Mouse (Mus musculus) urinary bladder, postnatal 14 days (tissue): ENCODE results near the gene Pglyrp2.

Experiments
- DNase-seq: peaks from one replicate; pipeline ENCODE4 v3.0.0; 2021; ENCODE audit warnings: low spot score

The Pglyrp2 gene

DNA sequence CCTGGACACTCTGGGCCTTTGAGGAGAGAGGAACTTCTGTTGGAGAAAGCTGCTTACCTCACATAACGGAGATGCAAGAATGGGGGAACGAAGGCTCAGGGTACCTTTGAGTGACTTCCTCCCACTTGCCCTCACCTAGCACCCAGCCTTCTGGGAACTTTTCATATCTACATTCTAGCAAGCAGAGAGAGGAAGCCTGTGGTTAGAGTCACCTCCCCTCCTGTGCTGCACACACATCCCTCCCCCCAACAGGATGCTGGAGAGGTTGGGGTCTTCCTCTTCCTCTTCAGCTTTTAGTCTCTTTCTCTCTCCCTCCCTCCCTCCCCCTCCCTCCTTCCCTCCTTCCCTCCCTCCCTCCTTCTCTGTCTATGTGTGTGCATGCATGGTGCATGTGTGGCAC lies at the start of gene Pglyrp2:
Gene Pglyrp2, minus strand, starts transcription at position 134 of the 400 bp plus-strand sequence.
- DNase-seq: no peak

DNA sequence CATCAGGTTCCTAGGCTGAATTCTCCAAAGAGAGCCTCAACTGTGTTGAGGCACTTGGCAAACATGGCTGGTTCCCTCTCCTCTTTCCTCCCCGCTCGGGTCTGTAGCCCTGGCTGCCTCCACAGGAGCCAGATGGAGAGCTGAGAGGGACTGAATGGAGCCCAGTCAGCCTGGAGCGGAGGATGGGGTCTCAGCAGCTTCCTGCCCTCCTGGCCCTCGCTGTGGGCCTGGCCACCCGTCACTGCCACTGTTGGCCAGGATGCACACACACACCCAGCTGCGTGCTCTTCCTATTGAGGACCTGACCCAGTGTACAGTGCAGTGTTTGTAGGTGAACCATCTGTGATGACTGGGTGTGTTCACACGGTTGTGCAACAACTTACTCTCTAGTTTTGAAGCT lies 48.2 kb upstream of the Pglyrp2 start:
- no peak for DNase-seq

DNA sequence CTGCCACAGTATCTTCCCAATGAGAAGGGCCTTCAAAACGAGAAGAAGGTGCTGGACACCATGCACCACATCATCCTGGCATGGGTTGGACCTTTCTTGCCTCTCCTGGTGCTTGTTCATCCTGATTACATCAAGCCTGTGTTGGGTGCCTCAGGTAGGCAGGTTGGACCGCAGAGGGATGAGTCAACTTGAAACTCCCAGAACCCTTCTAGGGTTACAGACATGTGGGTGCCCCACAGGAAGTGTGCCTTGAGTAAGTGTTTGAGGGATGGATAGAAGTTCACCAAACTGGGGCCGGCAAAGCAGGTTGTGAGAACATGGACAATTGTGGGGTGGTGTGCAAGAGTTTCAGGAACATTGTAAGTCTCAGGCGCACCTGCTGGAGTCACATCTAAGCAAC lies 46.8 kb upstream of the Pglyrp2 start:
- no peak for DNase-seq

DNA sequence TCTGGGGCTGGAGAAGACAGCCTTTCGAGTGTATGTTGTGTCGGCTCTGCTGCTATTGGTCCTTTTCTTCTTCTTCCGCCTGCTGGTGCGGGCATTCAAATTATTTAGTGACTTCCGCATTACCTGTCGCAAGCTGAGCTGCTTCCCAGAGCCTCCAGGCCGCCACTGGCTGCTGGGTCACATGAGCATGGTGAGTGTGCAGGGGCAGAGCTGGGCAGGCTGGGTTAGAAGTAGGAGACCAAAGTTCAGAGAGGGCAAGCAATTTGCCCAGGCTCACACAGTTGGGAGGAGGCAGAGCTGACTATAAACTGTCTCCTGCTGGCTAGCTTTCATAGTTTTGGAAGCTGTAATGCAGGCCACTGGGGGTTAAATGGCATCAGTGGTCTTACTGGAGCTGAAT lies 44.5 kb upstream of the Pglyrp2 start:
- DNase-seq: no peak

DNA sequence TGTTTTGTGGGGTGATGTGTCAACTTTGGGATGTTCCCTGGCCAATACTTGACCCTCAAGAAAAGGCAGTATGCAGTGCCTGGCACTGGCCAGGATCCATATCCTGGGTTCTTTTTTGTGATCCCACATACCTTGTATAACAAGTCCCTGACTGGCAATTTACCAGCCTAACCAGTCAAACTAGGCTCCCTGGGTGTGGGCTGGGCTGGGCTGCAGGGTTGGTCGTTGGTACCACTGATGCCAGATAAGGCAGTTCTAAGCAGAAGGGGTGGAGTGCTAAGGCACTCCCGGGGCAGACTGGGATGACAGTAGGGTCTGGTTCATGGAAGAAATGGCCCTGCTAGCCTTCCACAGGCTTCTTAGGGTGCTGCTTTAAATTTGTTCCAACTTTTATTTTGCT lies 31.0 kb upstream of the Pglyrp2 start:
- DNase-seq: peak; percentile 77

DNA sequence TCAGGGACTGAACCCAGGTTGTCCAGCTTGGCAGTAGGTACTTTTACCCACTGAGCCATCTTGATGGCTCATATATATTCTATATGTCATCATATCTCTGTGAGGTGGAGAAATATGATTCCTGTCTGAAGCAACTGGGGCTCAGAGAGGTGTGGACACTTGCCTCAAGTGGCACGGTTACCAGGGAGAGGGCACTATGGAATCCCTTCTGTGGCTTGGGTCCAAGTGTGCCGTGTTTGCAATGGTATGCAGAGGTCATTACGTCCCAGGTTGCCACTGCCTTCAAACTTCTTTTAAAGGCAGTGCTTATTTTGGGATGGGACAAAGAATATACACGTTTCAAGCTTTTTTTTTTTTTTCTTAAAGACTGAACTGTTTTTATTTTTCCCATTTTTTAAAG lies 30.2 kb upstream of the Pglyrp2 start:
- DNase-seq: no peak

DNA sequence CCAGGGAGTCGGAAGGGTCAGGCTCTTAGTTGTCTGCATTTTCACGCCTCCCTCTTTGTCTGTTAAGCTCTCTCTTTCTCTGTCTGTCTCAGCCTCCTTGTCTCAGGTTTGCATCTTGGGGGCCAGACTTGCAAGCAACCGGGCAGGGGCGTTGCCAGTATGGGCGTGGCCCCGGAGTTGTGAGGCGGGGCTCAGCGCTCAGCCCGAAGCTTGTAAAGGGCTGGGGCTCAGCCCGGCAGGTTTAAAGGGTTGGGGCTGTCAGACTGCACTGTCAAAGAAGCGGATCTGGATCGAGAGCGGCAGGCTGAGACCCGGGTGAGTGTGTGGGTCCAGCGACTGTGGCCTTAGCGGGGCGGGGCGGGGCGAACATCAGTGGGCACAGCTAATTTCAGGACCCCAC lies 28.5 kb upstream of the Pglyrp2 start, which contains the start of gene Cyp4f39:
Gene Cyp4f39, plus strand, starts transcription at position 242 of the 400 bp plus-strand sequence.
- DNase-seq: peak; percentile 68

DNA sequence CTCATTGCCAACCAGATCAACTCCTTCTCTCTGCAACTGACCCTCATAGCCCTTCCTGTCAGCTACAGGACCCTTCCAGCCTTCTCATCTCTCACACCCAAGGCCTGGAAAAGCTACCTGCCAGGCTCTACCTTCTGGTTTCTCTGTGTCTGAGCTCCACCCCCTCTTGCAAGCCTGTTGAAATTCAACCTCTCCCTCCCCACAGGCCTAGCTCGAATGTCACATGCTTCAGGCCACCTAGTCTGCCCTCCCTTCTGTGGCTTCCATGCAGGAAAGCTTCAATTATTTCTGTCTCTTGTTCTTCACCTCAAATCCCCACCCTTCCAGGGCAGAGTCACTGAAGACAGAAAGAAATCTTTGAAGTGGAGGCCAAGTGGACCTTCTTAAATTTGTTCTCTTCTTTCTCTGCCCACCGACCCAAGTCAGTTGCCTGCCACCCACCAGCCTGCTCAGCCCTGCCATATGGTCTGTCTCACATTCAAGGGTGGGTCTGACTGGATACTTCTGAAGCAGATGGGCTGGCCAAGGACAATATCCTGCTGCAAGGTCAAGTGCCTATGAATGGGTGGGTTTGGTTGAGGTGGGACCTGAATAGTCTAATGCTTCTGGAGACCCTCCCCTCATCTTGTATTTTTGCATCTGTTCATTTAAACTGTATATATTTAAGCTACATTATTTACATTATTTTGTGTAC lies 27.0 kb upstream of the Pglyrp2 start:
- no peak for DNase-seq

DNA sequence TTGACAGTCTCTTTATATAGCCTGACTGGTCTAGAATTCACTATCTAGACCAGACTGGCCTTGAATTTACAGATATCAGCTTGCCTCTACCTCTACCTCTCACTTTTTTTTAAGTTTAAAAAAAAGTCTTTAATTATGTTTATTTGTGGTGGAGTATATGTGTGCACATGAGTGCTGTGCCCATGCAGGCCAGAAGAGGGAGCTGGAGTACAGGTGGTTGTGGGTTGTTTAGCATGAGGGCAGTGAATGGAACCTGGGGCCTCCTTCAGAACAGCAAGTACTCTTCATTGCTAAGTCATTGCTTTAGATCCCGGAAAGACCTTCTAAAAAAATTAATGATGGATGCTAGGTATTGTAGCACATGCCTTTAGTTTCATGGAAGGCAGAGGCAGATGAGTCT lies 25.1 kb upstream of the Pglyrp2 start:
- no peak for DNase-seq

DNA sequence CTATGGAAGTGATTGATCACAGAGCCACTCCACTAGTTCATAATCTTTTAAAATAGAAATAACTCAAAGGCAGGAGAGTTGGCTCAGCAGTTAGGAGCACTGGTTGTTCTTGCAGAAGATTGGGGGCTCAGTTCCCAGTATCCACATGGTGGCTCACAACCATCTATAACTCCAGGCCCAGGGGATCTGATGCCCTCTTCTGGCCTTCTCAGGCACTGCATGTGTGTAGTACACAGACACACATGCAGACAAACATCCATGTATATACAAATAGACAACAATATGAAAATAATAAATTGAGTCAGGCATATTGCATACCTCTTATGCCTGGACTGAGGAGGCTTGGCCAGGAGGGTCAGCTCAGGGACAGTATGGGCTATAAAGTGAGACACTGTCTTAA lies 23.2 kb upstream of the Pglyrp2 start:
- no peak for DNase-seq

DNA sequence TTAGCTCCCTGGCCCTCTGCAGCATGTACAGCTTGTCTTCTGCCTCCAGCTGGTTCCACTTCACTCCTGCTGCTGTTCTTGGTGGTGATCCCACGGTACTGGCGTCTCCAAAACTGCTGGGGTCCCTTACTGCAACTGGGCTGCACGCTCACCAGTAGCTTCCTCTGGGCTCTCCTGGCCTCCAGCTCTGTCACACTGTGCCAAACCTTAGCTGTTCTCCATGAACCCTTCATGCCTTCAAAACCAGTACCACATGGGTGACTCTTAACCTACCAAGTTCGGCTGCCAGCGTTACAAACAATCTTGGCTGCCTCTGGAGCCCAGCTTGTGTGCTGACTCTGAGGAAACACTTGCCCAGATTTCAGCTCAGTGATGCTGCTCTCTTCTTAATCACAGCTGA lies 21.0 kb upstream of the Pglyrp2 start:
- DNase-seq: peak; percentile 28

DNA sequence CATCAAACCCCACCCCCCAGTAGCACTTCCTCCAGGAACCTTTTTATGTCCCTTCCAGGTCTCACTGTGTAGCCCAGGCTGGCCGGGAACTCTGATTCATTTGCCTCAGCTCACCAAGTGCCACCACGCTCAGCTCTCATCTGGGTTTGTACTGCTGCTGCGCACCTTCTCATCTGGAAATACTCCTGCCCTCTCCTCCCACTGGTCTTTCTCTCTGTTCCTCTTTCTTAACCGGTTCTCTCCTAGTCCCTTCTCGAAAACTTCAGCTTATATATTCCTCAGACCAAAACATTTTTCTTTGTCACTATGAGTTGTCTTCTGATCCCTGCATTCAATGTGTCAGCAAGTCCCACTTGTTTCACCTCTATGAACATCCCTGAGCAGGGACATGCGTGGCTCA lies 19.3 kb upstream of the Pglyrp2 start:
- DNase-seq: no peak

DNA sequence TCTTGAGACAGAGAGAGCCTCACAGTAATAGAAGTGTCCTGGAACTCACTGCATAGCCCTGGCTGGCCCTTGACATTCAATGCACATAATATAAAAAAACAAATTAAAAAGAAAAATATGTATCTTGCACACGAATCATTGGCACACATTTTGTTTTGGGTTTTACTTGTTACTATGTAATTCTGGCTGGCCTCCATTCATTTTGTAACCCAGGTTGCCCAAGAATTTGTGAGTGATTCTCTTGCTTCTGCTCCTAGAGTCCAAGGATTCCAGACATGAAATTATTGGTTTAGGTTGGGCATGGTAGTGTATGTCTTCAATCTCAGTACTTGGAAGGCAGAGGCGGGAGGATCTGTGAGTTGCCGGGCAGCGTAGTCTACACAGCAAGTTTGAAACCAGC lies 13.1 kb upstream of the Pglyrp2 start:
- DNase-seq: no peak

DNA sequence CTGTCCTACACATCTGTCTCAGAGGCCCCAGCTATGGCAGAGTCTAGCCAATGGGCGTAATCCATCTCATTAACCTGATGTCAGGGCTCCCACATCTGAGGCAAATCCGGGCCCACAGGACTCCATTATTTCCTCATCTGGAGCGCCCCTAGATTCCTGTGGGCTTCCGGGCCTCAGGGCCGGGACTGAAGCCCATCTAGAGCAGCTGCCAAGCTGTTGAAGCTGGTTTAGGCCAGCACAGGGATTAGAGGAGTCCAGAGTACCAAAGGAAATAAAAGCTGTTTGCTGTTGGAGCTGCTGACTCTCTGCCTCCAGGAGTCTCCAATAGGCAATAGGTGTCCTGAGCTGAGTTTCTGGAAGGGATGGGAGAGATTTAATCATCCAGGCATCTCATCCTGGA lies 11.2 kb upstream of the Pglyrp2 start:
- no peak for DNase-seq

DNA sequence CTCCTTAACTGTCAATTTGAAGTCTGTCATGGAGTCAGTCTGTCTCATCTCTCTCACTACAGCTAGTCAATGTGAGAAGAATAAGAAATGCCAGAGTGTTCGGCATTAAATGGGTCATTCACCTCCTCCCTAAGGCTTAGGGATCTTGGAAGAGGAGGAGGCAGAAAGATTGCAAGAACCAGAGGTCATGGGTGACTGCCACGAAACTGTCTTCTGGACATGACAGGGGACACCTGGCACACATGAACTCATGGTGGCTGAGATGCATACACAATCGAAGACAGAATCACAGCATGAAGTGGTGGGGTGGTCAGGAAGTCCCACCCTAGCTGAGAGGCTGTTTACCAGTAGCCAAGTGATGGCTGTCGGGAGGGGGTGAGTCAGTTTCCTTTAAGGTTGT lies 10.4 kb upstream of the Pglyrp2 start:
- DNase-seq: no peak

DNA sequence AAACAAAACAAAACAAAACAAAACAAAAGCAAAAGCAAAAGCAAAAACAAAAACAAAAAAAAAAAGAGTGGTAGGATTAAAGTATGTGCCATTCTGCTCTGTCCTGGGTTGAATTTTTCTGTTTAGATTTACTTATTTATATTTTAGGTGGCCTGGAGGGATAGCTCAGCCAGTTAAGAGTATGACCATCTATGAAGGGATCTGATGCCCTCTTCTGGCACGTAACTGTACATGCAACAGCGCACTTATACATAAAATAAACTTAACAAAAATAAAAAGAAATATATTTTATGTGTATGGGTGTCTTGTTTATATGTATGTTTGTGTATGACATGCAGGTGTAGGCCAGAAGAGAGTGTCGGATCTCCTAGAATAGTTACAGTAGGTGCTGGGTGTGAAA lies 8.0 kb upstream of the Pglyrp2 start:
- DNase-seq: no peak

DNA sequence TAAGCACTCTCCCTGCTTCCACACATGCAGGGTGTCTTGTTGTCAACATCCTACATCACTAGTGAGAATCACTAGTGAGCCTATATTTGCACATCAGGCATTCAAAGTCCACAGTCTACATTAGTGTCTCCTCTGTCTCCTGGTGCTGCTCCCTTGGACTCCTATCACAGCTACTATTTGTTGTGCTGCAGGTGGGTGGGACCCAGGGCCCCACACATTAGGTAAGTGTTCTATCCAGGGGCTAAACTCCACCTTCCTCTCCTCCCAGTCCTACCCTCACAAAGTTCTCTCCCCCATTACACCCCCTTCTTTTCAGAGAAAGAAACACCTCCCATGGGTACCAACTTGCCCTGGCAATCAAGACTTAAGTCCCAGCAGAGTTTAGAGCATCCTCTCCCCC lies 2.6 kb upstream of the Pglyrp2 start:
- no peak for DNase-seq

DNA sequence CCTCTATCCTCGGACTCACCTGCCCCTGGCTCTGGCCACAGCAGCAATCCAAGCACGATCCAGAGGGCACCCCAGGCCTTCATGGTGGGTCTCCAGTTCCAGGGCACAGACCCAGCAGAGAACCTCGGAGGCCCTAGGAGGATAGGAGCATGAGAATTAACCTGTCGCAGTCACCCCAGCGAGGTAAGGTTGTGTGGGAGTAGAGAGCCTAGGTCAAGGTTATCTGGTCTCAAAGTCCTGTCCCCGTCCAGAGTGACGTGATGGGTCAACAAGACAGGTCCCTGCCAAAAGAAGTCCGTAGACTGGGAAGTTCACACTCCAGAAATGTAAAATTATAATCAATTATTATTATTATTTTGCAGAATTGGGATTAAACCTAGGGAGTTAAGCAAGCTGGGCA lies 3.2 kb downstream of the Pglyrp2 start:
- DNase-seq: no peak

DNA sequence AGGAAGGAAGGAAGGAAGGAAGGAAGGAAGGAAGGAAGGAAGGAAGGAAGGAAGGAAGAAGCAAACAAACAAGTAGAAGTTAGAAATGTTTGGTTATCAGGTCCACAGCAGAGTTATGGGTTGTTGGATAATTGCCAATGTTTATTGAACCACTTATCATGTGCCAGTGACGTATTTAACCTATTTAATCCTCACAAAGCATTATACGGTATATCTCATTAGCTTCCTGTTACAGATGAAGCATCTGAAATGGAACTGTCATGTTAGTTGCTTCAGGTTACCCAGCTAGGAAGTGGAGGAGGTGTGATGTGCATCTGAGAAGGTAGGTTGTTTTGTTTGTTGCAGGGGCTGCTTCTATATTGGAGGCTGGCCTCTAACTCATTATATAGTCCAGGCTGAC lies 4.0 kb downstream of the Pglyrp2 start:
- no peak for DNase-seq

DNA sequence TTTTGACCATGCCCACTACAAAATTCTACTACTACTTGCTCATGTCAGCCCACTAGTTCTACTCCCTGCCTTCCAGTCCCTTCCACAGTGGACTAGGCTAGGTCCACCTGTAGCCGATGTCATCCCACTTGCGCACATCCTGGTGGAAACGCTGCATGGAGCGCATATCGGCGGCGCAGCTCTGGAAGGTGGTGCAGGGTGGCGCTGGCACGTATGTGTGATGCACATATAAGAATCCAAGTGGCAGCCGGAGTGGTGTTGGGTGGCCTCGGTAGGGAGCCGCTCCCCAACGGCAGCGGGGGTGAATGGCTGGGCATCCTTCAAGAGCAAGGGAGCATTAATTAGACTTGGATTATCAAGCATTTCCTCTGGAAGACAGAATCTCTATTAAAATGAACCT lies 7.2 kb downstream of the Pglyrp2 start:
- no peak for DNase-seq

DNA sequence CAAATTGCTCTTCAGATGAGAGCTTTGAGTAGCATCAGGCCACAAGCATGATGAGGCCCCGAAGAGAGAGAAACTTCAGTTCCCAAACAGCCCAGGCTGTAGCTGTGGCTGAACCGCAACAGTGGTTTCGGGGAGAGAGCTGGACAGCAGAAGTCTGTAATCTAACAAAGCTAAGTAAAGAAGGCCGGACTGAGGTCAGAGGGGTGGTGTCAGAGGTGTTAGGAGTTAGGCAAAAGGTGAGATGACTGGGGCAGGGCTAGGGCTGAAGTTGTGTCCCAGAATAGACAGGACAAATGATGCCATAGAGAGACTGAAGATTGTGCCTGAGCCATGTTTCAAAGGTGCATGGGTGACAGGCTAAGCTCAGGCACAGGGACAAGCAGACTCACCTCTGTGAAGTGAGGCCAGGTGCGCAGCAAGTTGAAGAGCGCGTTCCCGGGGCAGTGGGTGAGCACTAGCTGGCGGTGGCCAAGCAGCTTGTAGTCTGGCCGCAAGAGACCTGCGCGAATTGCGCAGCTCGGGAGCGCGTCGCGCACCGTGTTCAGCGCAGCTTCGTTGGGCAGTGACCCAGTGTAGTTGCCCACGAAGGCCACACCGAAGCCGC lies 8.4 kb downstream of the Pglyrp2 start:
- DNase-seq: no peak

DNA sequence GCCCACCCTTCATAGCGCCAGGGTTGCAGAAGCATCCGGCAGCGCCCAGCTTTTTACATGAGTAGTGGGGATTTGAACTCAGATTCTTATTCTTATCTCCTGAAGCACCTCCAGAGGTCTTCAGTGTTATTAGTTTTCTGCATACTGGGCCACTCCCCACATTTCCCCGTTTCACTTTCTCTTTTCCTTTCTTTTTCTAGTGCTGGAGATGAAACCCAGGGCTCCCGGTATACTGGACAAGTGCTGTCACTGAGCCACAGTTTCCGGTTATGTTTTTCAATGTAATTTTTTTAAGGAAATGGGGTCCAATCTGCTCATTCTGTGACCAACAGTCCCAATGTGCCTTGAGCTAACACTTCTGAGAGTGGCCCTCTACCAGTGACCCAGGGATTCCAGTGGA lies 12.1 kb downstream of the Pglyrp2 start:
- no peak for DNase-seq

DNA sequence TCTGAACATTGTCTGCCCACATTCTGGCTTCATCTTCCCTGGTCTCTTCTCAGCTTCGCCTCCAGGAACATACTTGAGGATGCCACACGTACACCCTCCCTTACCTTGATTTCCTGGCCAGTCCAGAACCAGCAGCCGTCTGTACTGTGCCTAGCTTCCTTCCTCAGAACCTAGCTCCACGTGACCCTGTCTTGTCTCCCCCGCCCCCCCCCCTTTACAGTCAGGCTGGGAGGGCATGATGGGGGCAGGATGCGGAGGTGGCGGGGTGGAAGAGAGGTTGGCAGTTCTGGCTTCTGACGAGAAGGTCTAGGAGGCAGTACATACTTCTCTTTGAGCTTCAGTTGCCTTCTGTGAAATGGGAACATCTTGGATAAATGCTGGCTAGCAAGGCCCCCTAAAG lies 20.6 kb downstream of the Pglyrp2 start, which contains the start of gene Rasal3:
Gene Rasal3, minus strand, starts transcription at position 167 of the 400 bp plus-strand sequence.
- no peak for DNase-seq

DNA sequence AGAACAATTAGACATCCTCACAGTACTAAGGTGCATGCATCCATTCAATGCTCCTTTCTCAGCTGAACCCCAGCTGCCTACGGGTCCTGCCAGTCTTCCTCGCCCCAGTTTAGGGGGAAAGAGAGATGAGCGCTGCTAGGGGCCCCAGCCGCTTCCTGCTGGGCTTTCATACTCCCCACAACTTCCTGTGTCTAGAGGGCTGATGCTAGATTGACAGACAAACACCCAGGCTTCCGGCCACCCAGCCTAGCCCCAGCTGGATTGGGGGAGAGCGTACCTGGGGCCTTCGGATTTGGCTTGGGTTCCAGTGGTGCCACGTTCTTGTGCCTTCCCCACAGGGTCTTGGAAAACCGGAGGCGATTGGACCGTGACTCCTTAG lies 21.2 kb downstream of the Pglyrp2 start:
- no peak for DNase-seq
